Mouse (Mus musculus): ENCODE measurements at regions not wholly inside any gene's neighbourhood (a gene's known extent, or its start where the extent isn't known, plus 50 kb on each side); places are given as distances from the start of the nearest gene placed in this dataset.

GRCm38 (mm10) chr6:139214488-139214887 lies 287.3 kb downstream of the Rergl start:
- Histone ChIP-seq H3K27ac (ENCODE audit: control insufficient read depth, low read depth, low read length) (no peak overlapping the region), H3K9me3 (replicated peaks; ENCODE audit: insufficient read depth, low read length) (no peaks in the 10 kb centered on the region), H3K36me3 (ENCODE audit: control insufficient read depth in 1 of 2, insufficient read depth in 2 of 2, low read length in 2 of 2) (no peaks in the 10 kb centered on the region), H3K4me3 (ENCODE audit: control insufficient read depth in 1 of 2, insufficient read depth in 1 of 2, low read depth in 2 of 2, low read length in 2 of 2) (no peak overlapping the region), H3K4me1 (ENCODE audit: control insufficient read depth in 1 of 2, insufficient read depth in 2 of 2, low read length in 2 of 2) (no peaks in the 10 kb centered on the region), H3K79me2 (ENCODE audit: control insufficient read depth, insufficient read depth, low read length, poor library complexity) (no peaks in the 10 kb centered on the region), H3K27me3 (ENCODE audit: control insufficient read depth in 1 of 2, insufficient read depth in 2 of 2, low read length in 2 of 2) (no peaks in the 10 kb centered on the region), H3K9ac (ENCODE audit: control insufficient read depth, low read depth, low read length, poor library complexity, severe bottlenecking) (no peak overlapping the region)
- DNase-seq (ENCODE audit: low read depth, low spot score) = no peak
- TF ChIP-seq POLR2AphosphoS5 (IDR thresholded peaks at IDR 0.05; ENCODE audit: borderline replicate concordance, low read depth, low read length) (no peak), UBTF (IDR thresholded peaks at IDR 0.05; ENCODE audit: borderline replicate concordance, insufficient read depth, low read depth, low read length) (no peak), ETS1 (IDR thresholded peaks at IDR 0.05; ENCODE audit: low read depth, low read length) (no peak), GATA1 (IDR thresholded peaks at IDR 0.05; ENCODE audit: low read depth, low read length) (no peak), TBP (IDR thresholded peaks at IDR 0.05; ENCODE audit: low read depth, low read length) (no peak), CHD2 (IDR thresholded peaks at IDR 0.05; ENCODE audit: low read length) (no peak), ZNF384 (IDR thresholded peaks at IDR 0.05; ENCODE audit: low read depth, low read length) (no peak), MAZ (IDR thresholded peaks at IDR 0.05; ENCODE audit: low read depth, low read length) (no peak), SMC3 (IDR thresholded peaks at IDR 0.05; ENCODE audit: low read depth, low read length) (no peak), TAL1 (IDR thresholded peaks at IDR 0.05; ENCODE audit: low read length) (no peak), MYB (IDR thresholded peaks at IDR 0.05; ENCODE audit: low read depth, low read length) (no peak)

GRCm38 (mm10) chr6:139210256-139210655 lies 291.5 kb downstream of the Rergl start:
- Histone ChIP-seq H3K27me3 (ENCODE audit: control insufficient read depth in 1 of 2, insufficient read depth in 2 of 2, low read length in 2 of 2) (no peaks in the 10 kb centered on the region), H3K9me3 (replicated peaks; ENCODE audit: insufficient read depth, low read length) (no peaks in the 10 kb centered on the region), H3K27ac (ENCODE audit: control insufficient read depth, low read depth, low read length) (no peak overlapping the region), H3K36me3 (ENCODE audit: control insufficient read depth in 1 of 2, insufficient read depth in 2 of 2, low read length in 2 of 2) (no peaks in the 10 kb centered on the region), H3K4me1 (ENCODE audit: control insufficient read depth in 1 of 2, insufficient read depth in 2 of 2, low read length in 2 of 2) (no peaks in the 10 kb centered on the region), H3K9ac (ENCODE audit: control insufficient read depth, low read depth, low read length, poor library complexity, severe bottlenecking) (no peak overlapping the region), H3K79me2 (ENCODE audit: control insufficient read depth, insufficient read depth, low read length, poor library complexity) (no peaks in the 10 kb centered on the region), H3K4me3 (ENCODE audit: control insufficient read depth in 1 of 2, insufficient read depth in 1 of 2, low read depth in 2 of 2, low read length in 2 of 2) (no peak overlapping the region)
- no peak for TF ChIP-seq MAZ (IDR thresholded peaks at IDR 0.05; ENCODE audit: low read depth, low read length)
- TF ChIP-seq SIN3A (IDR thresholded peaks at IDR 0.05; ENCODE audit: low read length) = no peak
- no peak for TF ChIP-seq MAFK (IDR thresholded peaks at IDR 0.05; ENCODE audit: borderline replicate concordance, low read depth, low read length)
- no peak for TF ChIP-seq POLR2AphosphoS5 (IDR thresholded peaks at IDR 0.05; ENCODE audit: borderline replicate concordance, low read depth, low read length)
- TF ChIP-seq ELF1 (IDR thresholded peaks at IDR 0.05; ENCODE audit: low read depth, low read length) = no peak
- no peak for TF ChIP-seq POLR2A (IDR thresholded peaks at IDR 0.05; ENCODE audit: control insufficient read depth in 1 of 2, insufficient read depth in 1 of 2, low read depth in 1 of 2, low read length in 2 of 2, poor library complexity in 1 of 2)
- no peak for TF ChIP-seq MEF2A (IDR thresholded peaks at IDR 0.05; ENCODE audit: extremely low read depth, insufficient replicate concordance, low read depth, low read length, poor library complexity, severe bottlenecking)
- TF ChIP-seq NRF1 (IDR thresholded peaks at IDR 0.05; ENCODE audit: insufficient read depth, low read depth, low read length, poor library complexity, severe bottlenecking) = no peak
- TF ChIP-seq MYB (IDR thresholded peaks at IDR 0.05; ENCODE audit: low read depth, low read length) = no peak
- TF ChIP-seq CHD2 (IDR thresholded peaks at IDR 0.05; ENCODE audit: low read length) = no peak
- no peak for TF ChIP-seq USF2 (IDR thresholded peaks at IDR 0.05; ENCODE audit: borderline replicate concordance in 1 of 2, insufficient read depth in 1 of 2, low read depth in 1 of 2, low read length in 2 of 2)
- TF ChIP-seq ZC3H11A (IDR thresholded peaks at IDR 0.05; ENCODE audit: low read depth, low read length) = no peak
- TF ChIP-seq MYC (IDR thresholded peaks at IDR 0.05; ENCODE audit: low read depth, low read length) = no peak
- no peak for TF ChIP-seq USF1 (IDR thresholded peaks at IDR 0.05; ENCODE audit: low read depth, low read length)
- TF ChIP-seq CHD1 (IDR thresholded peaks at IDR 0.05; ENCODE audit: low read depth, low read length) = no peak
- no peak for DNase-seq (ENCODE audit: low read depth, low spot score)

Measured in MEL (cell line).